Mouse (Mus musculus) duodenum, adult 2 months (tissue): ENCODE data around the gene Exoc3l2. TPM values are rescaled to one million over a fixed set of nuclear protein-coding genes. Genes with fewer than 3 reads are reported as not detected.

ENCODE experiments used
- polyA plus RNA-seq: library from polyadenylated mRNA; depleted of rRNA; stranded (reverse); fragments of >200 nt; gene quantifications from 2 replicates; pipeline ENCODE4 v1.2.3, GENCODE M21; 2012; ENCODE audit warnings: low replicate concordance; rRNA removed

Exoc3l2 gene
- polyA plus RNA-seq, result 5.1 and 11.1 TPM in 2 replicates

GRCm38 (mm10) chr7:19462884-19463381, at the start of gene Exoc3l2:
Exoc3l2 (plus strand) TSS chr7:19463331.

GRCm38 (mm10) chr7:19458591-19459111, 4.5 kb upstream of the Exoc3l2 start, which contains the start of gene Mark4:
Mark4 (minus strand) TSS chr7:19458821.

GRCm38 (mm10) chr7:19508150-19508923, 45.2 kb downstream of the Exoc3l2 start, which contains the start of the genes Bloc1s3 and Trappc6a:
Bloc1s3 (minus strand) TSS chr7:19508367.
Trappc6a (plus strand) TSS chr7:19508395.

GRCm38 (mm10) chr7:19517652-19518365, 54.7 kb downstream of the Exoc3l2 start, which contains the start of gene Nkpd1:
Nkpd1 (plus strand) TSS chr7:19517838.

Other genes with a start within 250 kb of the Exoc3l2 start
- gene Opa3, start 235.0 kb upstream of the Exoc3l2 start, polyA plus RNA-seq, result 24.2 and 25.9 TPM in 2 replicates
- 436 and 468 TPM in 2 replicates for gene Vasp, start 191.5 kb upstream of the Exoc3l2 start, polyA plus RNA-seq
- 1.4 and 23.4 TPM in 2 replicates for gene Ppm1n, start 183.3 kb upstream of the Exoc3l2 start, polyA plus RNA-seq
- gene Rtn2, start 180.7 kb upstream of the Exoc3l2 start, polyA plus RNA-seq, result 13.4 and 16.6 TPM in 2 replicates
- 0.99 and 6.4 TPM in 2 replicates for gene Fosb, start 153.3 kb upstream of the Exoc3l2 start, polyA plus RNA-seq
- 14.9 and 16.2 TPM in 2 replicates for gene Ercc1, start 118.6 kb upstream of the Exoc3l2 start, polyA plus RNA-seq
- gene Cd3eap, start 103.8 kb upstream of the Exoc3l2 start, polyA plus RNA-seq, result 1.9 and 5.3 TPM in 2 replicates
- gene Ppp1r13l, start 103.6 kb upstream of the Exoc3l2 start, polyA plus RNA-seq, result 7.7 and 8.8 TPM in 2 replicates
- gene Ercc2, start 81.3 kb upstream of the Exoc3l2 start, polyA plus RNA-seq, result 37.5 and 41.5 TPM in 2 replicates
- gene Klc3, start 59.2 kb upstream of the Exoc3l2 start, polyA plus RNA-seq, result 1.2 and 2.1 TPM in 2 replicates
- 51.7 and 59.9 TPM in 2 replicates for gene Ckm, start 58.6 kb upstream of the Exoc3l2 start, polyA plus RNA-seq
- 15.0 and 33.5 TPM in 2 replicates for gene Mark4, start 4.5 kb upstream of the Exoc3l2 start, polyA plus RNA-seq
- 10.5 and 31.4 TPM in 2 replicates for gene Bloc1s3, start 45.0 kb downstream of the Exoc3l2 start, polyA plus RNA-seq
- 159 and 195 TPM in 2 replicates for gene Trappc6a, start 45.1 kb downstream of the Exoc3l2 start, polyA plus RNA-seq
- 0.15 and 0.18 TPM in 2 replicates for gene Nkpd1, start 54.5 kb downstream of the Exoc3l2 start, polyA plus RNA-seq
- 99.5 and 166 TPM in 2 replicates for gene Ppp1r37, start 99.7 kb downstream of the Exoc3l2 start, polyA plus RNA-seq
- gene Zfp296, start 114.0 kb downstream of the Exoc3l2 start, polyA plus RNA-seq, result 3.9 and 4.8 TPM in 2 replicates
- 94.7 and 164 TPM in 2 replicates for gene Gemin7, start 114.3 kb downstream of the Exoc3l2 start, polyA plus RNA-seq
- gene Clasrp, start 141.2 kb downstream of the Exoc3l2 start, polyA plus RNA-seq, result 168 and 347 TPM in 2 replicates
- 41.9 and 115 TPM in 2 replicates for gene Relb, start 166.1 kb downstream of the Exoc3l2 start, polyA plus RNA-seq
- 104 and 143 TPM in 2 replicates for gene Clptm1, start 201.7 kb downstream of the Exoc3l2 start, polyA plus RNA-seq
- 950 and 3,249 TPM in 2 replicates for gene Apoc2, start 214.6 kb downstream of the Exoc3l2 start, polyA plus RNA-seq
- gene Gm44805, start 218.1 kb downstream of the Exoc3l2 start, polyA plus RNA-seq, result 1.4 TPM in 1 of 2 replicates, not detected in the other
- gene Apoc4, start 218.1 kb downstream of the Exoc3l2 start, polyA plus RNA-seq, result 0.36 and 1.9 TPM in 2 replicates
- 0.72 and 1.2 TPM in 2 replicates for gene Apoc1, start 229.3 kb downstream of the Exoc3l2 start, polyA plus RNA-seq
- 286 and 462 TPM in 2 replicates for gene Apoe, start 235.9 kb downstream of the Exoc3l2 start, polyA plus RNA-seq